Comparison of ENCODE assay signal across 18 mouse cellular contexts in genomic region chr1:185535321-185535720, GRCm38 (mm10).
A peak's percentile ranks its signal among the peaks of the same experiment; 100 is the strongest.
DNase-seq lines count a peak whose midpoint lies in the region; ATAC-seq lines count a peak whose summit lies in the region.
"Had no signal": no experiment of that assay in that cellular context is flagged by ENCODE, and none has a peak within 500 bp of the region (broad histone marks: within the 10 kb centered on the region; RNA-seq: fewer than 3 reads in every experiment).

No protein-coding gene starts in this region.

- H3K36me3 ChIP-seq in embryonic facial prominence, embryonic 10.5 days (replicated peaks): no peaks in the 10 kb centered on the region
- H3K36me3 ChIP-seq in embryonic facial prominence, embryonic 11.5 days (replicated peaks; ENCODE audit: control insufficient read depth, insufficient read depth, low read depth, low read length): no peaks in the 10 kb centered on the region
- no peaks in the 10 kb centered on the region for H3K36me3 ChIP-seq in hindbrain, embryonic 10.5 days
- H3K36me3 ChIP-seq: hindbrain, embryonic 13.5 days; liver, embryonic 15.5 days; neural tube, embryonic 13.5 days had no signal

- H3K27me3 ChIP-seq in embryonic facial prominence, embryonic 10.5 days (replicated peaks; ENCODE audit: low read depth, poor library complexity, severe bottlenecking): no peaks in the 10 kb centered on the region
- no peaks in the 10 kb centered on the region for H3K27me3 ChIP-seq in embryonic facial prominence, embryonic 11.5 days (ENCODE audit: control insufficient read depth, insufficient read depth, low read length)
- H3K27me3 ChIP-seq in hindbrain, embryonic 10.5 days (ENCODE audit: insufficient read depth, poor library complexity, severe bottlenecking): no peaks in the 10 kb centered on the region
- H3K27me3 ChIP-seq: hindbrain, embryonic 13.5 days; liver, embryonic 15.5 days; neural tube, embryonic 13.5 days had no signal

- peaks cover 11% of the 10 kb centered on the region for H3K4me1 ChIP-seq in embryonic facial prominence, embryonic 10.5 days
- H3K4me1 ChIP-seq in embryonic facial prominence, embryonic 11.5 days (ENCODE audit: control insufficient read depth, insufficient read depth, low read length): no peaks in the 10 kb centered on the region
- H3K4me1 ChIP-seq in hindbrain, embryonic 10.5 days (replicated peaks): no peaks in the 10 kb centered on the region
- H3K4me1 ChIP-seq: hindbrain, embryonic 13.5 days; liver, embryonic 15.5 days had no signal

- intact Hi-C loops in heart, postnatal 25 days (cut with DNase I): no loop called here

- WGBS in embryonic facial prominence, embryonic 10.5 days: 88% methylated on average over 6 of the region's 6 CpGs
- 87% methylated on average over 6 of the region's 6 CpGs for WGBS in embryonic facial prominence, embryonic 11.5 days
- WGBS in hindbrain, embryonic 10.5 days: 84% methylated on average over 6 of the region's 6 CpGs

- H3K9ac ChIP-seq in embryonic facial prominence, embryonic 11.5 days (replicated peaks; ENCODE audit: low read length): no peak overlapping the region
- H3K9ac ChIP-seq: forebrain, postnatal 0 days; hindbrain, embryonic 13.5 days; liver, embryonic 15.5 days; neural tube, embryonic 13.5 days had no signal

- peak overlapping the region; percentile 62; the same call in 1 of the 2 replicates for H3K27ac ChIP-seq in embryonic facial prominence, embryonic 10.5 days (replicated peaks)
- H3K27ac ChIP-seq in embryonic facial prominence, embryonic 11.5 days (replicated peaks; ENCODE audit: low read depth, low read length): 0 out of 2 replicates have a peak overlapping the region, but pooled peaks have one; percentile 13
- no peak overlapping the region for H3K27ac ChIP-seq in hindbrain, embryonic 10.5 days
- H3K27ac ChIP-seq: hindbrain, embryonic 13.5 days; liver, embryonic 15.5 days; neural tube, embryonic 13.5 days had no signal

- no peak for DNase-seq in embryonic facial prominence, embryonic 10.5 days (ENCODE audit: low spot score)
- no peak for DNase-seq in embryonic facial prominence, embryonic 11.5 days (ENCODE audit: low spot score)
- DNase-seq in heart, postnatal 25 days (ENCODE audit: low spot score): peak; percentile 21
- peak; percentile 56 for DNase-seq in lung, postnatal 10 days
- DNase-seq in cerebellum, adult 11-12 months: no peak
- no peak for DNase-seq in hindbrain, embryonic 10.5 days (ENCODE audit: low spot score)
- no peak for DNase-seq in neural tube, embryonic 10.5 days (ENCODE audit: extremely low spot score, low spot score)
- DNase-seq: adrenal gland, adult 2 months; cerebellum, adult 11 months; forebrain, postnatal 0 days; kidney, postnatal 4 days; left cerebral cortex, postnatal 4 days; thymus, adult 18-20 months had no signal

- no peak for ATAC-seq in embryonic facial prominence, embryonic 11.5 days (replicated peaks; ENCODE audit: insufficient number of reproducible peaks, low FRiP score, low TSS enrichment, low read depth)
- ATAC-seq: CD4-positive, CD25-positive, alpha-beta regulatory T cell, adult 4 months; forebrain, postnatal 0 days; intestine, embryonic 16.5 days had no signal

- no peak overlapping the region for H3K4me2 ChIP-seq in embryonic facial prominence, embryonic 11.5 days (ENCODE audit: low read depth, low read length)
- H3K4me2 ChIP-seq: hindbrain, embryonic 13.5 days; liver, embryonic 15.5 days; neural tube, embryonic 13.5 days had no signal

- H3K4me3 ChIP-seq in embryonic facial prominence, embryonic 10.5 days: no peak overlapping the region
- no peak overlapping the region for H3K4me3 ChIP-seq in embryonic facial prominence, embryonic 11.5 days (ENCODE audit: low read depth, low read length)
- no peak overlapping the region for H3K4me3 ChIP-seq in hindbrain, embryonic 10.5 days
- H3K4me3 ChIP-seq: hindbrain, embryonic 13.5 days; liver, embryonic 15.5 days; neural tube, embryonic 13.5 days had no signal

- H3K9me3 ChIP-seq in embryonic facial prominence, embryonic 10.5 days: no peaks in the 10 kb centered on the region
- H3K9me3 ChIP-seq in embryonic facial prominence, embryonic 11.5 days (replicated peaks; ENCODE audit: control insufficient read depth, low read length): no peaks in the 10 kb centered on the region
- H3K9me3 ChIP-seq in hindbrain, embryonic 10.5 days: no peaks in the 10 kb centered on the region
- H3K9me3 ChIP-seq: hindbrain, embryonic 13.5 days; liver, embryonic 15.5 days; neural tube, embryonic 13.5 days had no signal

Comparison
In these comparisons a context has a peak if more than half of its experiments do, and no peak if none do; other contexts are left out.
1. DNase-seq: peak in heart, postnatal 25 days (single experiment) and lung, postnatal 10 days (single experiment); none in embryonic facial prominence, embryonic 10.5 days (single experiment), embryonic facial prominence, embryonic 11.5 days (single experiment), cerebellum, adult 11-12 months (single experiment), hindbrain, embryonic 10.5 days (single experiment) and neural tube, embryonic 10.5 days (single experiment).